20 mouse cellular contexts compared by ENCODE assay signal in the genomic region with DNA sequence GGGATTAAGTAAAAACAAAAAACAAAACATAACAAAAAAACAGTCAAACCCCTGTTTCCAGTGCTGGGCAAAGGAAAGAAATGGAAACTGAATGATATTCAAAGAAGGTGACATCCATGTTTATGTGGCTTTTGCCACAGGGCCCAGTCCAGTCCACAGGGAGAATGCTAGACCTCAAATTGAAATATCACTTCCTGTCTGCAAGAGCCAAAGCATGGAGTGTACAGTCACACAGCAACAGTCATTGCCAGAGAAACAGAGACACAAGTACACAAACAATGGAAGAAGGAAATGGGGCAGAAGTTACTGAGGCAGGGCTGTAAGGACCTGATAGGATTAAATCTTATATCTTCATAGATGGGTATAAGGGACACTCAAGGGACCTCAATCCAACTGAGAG.
A peak's percentile ranks its signal among the peaks of the same experiment; 100 is the strongest.
DNase-seq lines count a peak whose midpoint lies in the region; ATAC-seq and TF ChIP-seq lines count a peak whose summit lies in the region.
"Had no signal": no experiment of that assay in that cellular context is flagged by ENCODE, and none has a peak within 500 bp of the region (broad histone marks: within the 10 kb centered on the region; RNA-seq: fewer than 3 reads in every experiment).

No protein-coding gene starts in this region.

- no peak for DNase-seq in heart, adult 11 months
- peak; percentile 25 for DNase-seq in lung, postnatal 0 days (ENCODE audit: low spot score)
- DNase-seq in lung, postnatal 4 days, result no peak
- peak; percentile 22 for DNase-seq in Muller cell, postnatal 12 days (ENCODE audit: inconsistent ontology term)
- peak; percentile 21 for DNase-seq in skeletal muscle tissue, adult 2 months (ENCODE audit: low read depth, low spot score)
- DNase-seq in limb, embryonic 10.5 days (ENCODE audit: low spot score), result no peak
- DNase-seq: adrenal gland, postnatal 14 days; cerebellum, adult 9-11 months; gastrocnemius, postnatal 14 days; layer of hippocampus, postnatal 36 days; right cerebral cortex, postnatal 14 days; thymus, adult 2 months had no signal

- ATAC-seq in heart, embryonic 16.5 days (replicated peaks; ENCODE audit: extremely low read depth, insufficient read depth, low FRiP score), result no peak
- ATAC-seq in lung, postnatal 0 days, result no peak
- ATAC-seq: activated CD4-positive, CD25-positive, alpha-beta regulatory T cell, adult 4 months; forebrain, embryonic 15.5 days; inflammation-experienced regulatory T-cells, adult 6 months had no signal

- no peak for TF ChIP-seq EP300 in lung, postnatal 0 days (IDR thresholded peaks at IDR 0.05)

- no peak overlapping the region for H3K4me3 ChIP-seq in heart, embryonic 16.5 days (ENCODE audit: low read length)
- no peak overlapping the region for H3K4me3 ChIP-seq in lung, postnatal 0 days (ENCODE audit: low read depth, low read length)
- no peak overlapping the region for H3K4me3 ChIP-seq in limb, embryonic 10.5 days
- H3K4me3 ChIP-seq: embryonic facial prominence, embryonic 13.5 days; forebrain, embryonic 15.5 days; hindbrain, embryonic 12.5 days; limb, embryonic 15.5 days; liver, embryonic 15.5 days had no signal

- TF ChIP-seq CTCF in lung, postnatal 0 days (IDR thresholded peaks at IDR 0.05), result no peak

- no peak overlapping the region for H3K4me2 ChIP-seq in heart, embryonic 16.5 days (ENCODE audit: low read depth, low read length)
- no peak overlapping the region for H3K4me2 ChIP-seq in lung, postnatal 0 days (replicated peaks; ENCODE audit: low read depth, low read length)
- H3K4me2 ChIP-seq: embryonic facial prominence, embryonic 13.5 days; forebrain, embryonic 15.5 days; hindbrain, embryonic 12.5 days; limb, embryonic 15.5 days; liver, embryonic 15.5 days had no signal

- no peaks in the 10 kb centered on the region for H3K36me3 ChIP-seq in heart, embryonic 16.5 days (ENCODE audit: control insufficient read depth, insufficient read depth)
- no peaks in the 10 kb centered on the region for H3K36me3 ChIP-seq in lung, postnatal 0 days (ENCODE audit: insufficient read depth, low read length)
- no peaks in the 10 kb centered on the region for H3K36me3 ChIP-seq in limb, embryonic 10.5 days
- H3K36me3 ChIP-seq: embryonic facial prominence, embryonic 13.5 days; forebrain, embryonic 15.5 days; hindbrain, embryonic 12.5 days; limb, embryonic 15.5 days; liver, embryonic 15.5 days had no signal

- peaks cover 21% of the 10 kb centered on the region for H3K4me1 ChIP-seq in heart, embryonic 16.5 days (ENCODE audit: control insufficient read depth, insufficient read depth, low read length)
- no peaks in the 10 kb centered on the region for H3K4me1 ChIP-seq in lung, postnatal 0 days (ENCODE audit: insufficient read depth, low read depth, low read length)
- H3K4me1 ChIP-seq in limb, embryonic 10.5 days, result no peaks in the 10 kb centered on the region
- H3K4me1 ChIP-seq: forebrain, embryonic 15.5 days; limb, embryonic 15.5 days; liver, embryonic 15.5 days had no signal

- H3K9me3 ChIP-seq in heart, embryonic 16.5 days (replicated peaks; ENCODE audit: control insufficient read depth, low read length), result no peaks in the 10 kb centered on the region
- no peaks in the 10 kb centered on the region for H3K9me3 ChIP-seq in lung, postnatal 0 days (ENCODE audit: low read length)
- no peaks in the 10 kb centered on the region for H3K9me3 ChIP-seq in limb, embryonic 10.5 days (replicated peaks)
- H3K9me3 ChIP-seq: embryonic facial prominence, embryonic 13.5 days; forebrain, embryonic 15.5 days; hindbrain, embryonic 12.5 days; limb, embryonic 15.5 days; liver, embryonic 15.5 days had no signal

- no peak overlapping the region for H3K9ac ChIP-seq in heart, embryonic 16.5 days (ENCODE audit: low read length)
- no peak overlapping the region for H3K9ac ChIP-seq in lung, postnatal 0 days (replicated peaks; ENCODE audit: low read depth)
- H3K9ac ChIP-seq: embryonic facial prominence, embryonic 13.5 days; forebrain, embryonic 15.5 days; hindbrain, embryonic 12.5 days; limb, embryonic 15.5 days; liver, embryonic 15.5 days had no signal

- peak overlapping the region; percentile 24; the same call in 1 of the 2 replicates for H3K27ac ChIP-seq in heart, embryonic 16.5 days (ENCODE audit: low read length)
- no peak overlapping the region for H3K27ac ChIP-seq in lung, postnatal 0 days (ENCODE audit: low read length)
- no peak overlapping the region for H3K27ac ChIP-seq in limb, embryonic 10.5 days
- H3K27ac ChIP-seq: embryonic facial prominence, embryonic 13.5 days; forebrain, embryonic 15.5 days; hindbrain, embryonic 12.5 days; limb, embryonic 15.5 days; liver, embryonic 15.5 days had no signal

- no peaks in the 10 kb centered on the region for H3K27me3 ChIP-seq in heart, embryonic 16.5 days (ENCODE audit: control insufficient read depth, insufficient read depth, low read length)
- H3K27me3 ChIP-seq in lung, postnatal 0 days (replicated peaks; ENCODE audit: insufficient read depth, low read length), result no peaks in the 10 kb centered on the region
- no peaks in the 10 kb centered on the region for H3K27me3 ChIP-seq in limb, embryonic 10.5 days (ENCODE audit: low read depth, poor library complexity, severe bottlenecking)
- H3K27me3 ChIP-seq: embryonic facial prominence, embryonic 13.5 days; forebrain, embryonic 15.5 days; hindbrain, embryonic 12.5 days; limb, embryonic 15.5 days; liver, embryonic 15.5 days had no signal

Comparison
In these comparisons a context has a peak if more than half of its experiments do, and no peak if none do; other contexts are left out.
1. DNase-seq: peak in lung, postnatal 0 days (single experiment), Muller cell, postnatal 12 days (single experiment) and skeletal muscle tissue, adult 2 months (single experiment); none in heart, adult 11 months (single experiment), lung, postnatal 4 days (0 of 2) and limb, embryonic 10.5 days (single experiment).